Mouse (Mus musculus) lung, adult 2 months (tissue): ENCODE data around the gene Spag6l.

ENCODE experiments used
- CTCF ChIP-seq: fragments of 200-500 bp; IDR thresholded peaks from 2 replicates; pipeline ENCODE4 v1.5.1; 2011; ENCODE audit warnings: mild to moderate bottlenecking, low read length, control low read depth; ENCODE audit not compliant: insufficient read depth
- POLR2A ChIP-seq: fragments of 200-500 bp; IDR thresholded peaks from 2 replicates; pipeline ENCODE4 v1.6.1; 2011; ENCODE audit warnings: low read depth, mild to moderate bottlenecking, control low read depth, low read length, borderline replicate concordance; ENCODE audit errors: extremely low read depth

DNA sequence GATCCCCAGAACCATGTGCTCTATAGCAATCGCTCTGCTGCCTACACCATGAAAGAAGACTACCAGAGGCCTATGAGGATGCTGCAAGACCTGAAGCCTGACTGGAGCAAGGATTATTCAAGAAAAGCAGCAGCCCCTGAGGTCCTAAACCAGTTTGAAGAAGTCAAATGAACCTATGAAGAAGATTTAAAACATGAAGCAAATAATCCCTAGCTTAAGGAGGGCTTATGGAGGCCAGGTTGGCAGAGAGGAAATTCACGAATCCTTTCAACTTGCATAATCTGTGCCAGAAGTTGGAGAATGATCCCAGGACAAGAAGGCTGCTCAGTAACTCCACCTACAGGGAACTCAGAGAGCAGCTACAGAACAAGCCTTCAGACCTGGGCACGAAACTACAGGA, 23.2 kb upstream of the Spag6l start:
- TF ChIP-seq CTCF (no peak), POLR2A (no peak)
